Mouse (Mus musculus) splenic B cell, adult 2 months (primary cell): ENCODE measurements around the gene Lrrc4.

Experiments
- DNase-seq: peaks from one replicate; pipeline ENCODE4 v3.0.0-alpha.2; 2011; ENCODE audit warnings: low read depth, low spot score
- H3K27me3 ChIP-seq: 2 replicates; pipeline ENCODE4 v1.6.1; 2012; ENCODE audit warnings: mild to moderate bottlenecking, low read length, moderate library complexity, mixed read lengths; ENCODE audit not compliant: control insufficient read depth, poor library complexity, insufficient read depth, severe bottlenecking
- H3K36me3 ChIP-seq: 2 replicates; pipeline ENCODE4 v1.6.1; 2012; ENCODE audit warnings: mild to moderate bottlenecking, low read length, moderate library complexity, mixed read lengths; ENCODE audit not compliant: control insufficient read depth, poor library complexity, insufficient read depth, severe bottlenecking

The Lrrc4 gene

GRCm38 (mm10) chr6:28724776-28725175 is 106.8 kb downstream of the Lrrc4 start:
- H3K36me3 ChIP-seq = no peaks in the 10 kb centered on the region
- H3K27me3 ChIP-seq = no peaks in the 10 kb centered on the region
- DNase-seq = no peak

GRCm38 (mm10) chr6:28723059-28723458 is 108.5 kb downstream of the Lrrc4 start:
- no peaks in the 10 kb centered on the region for H3K27me3 ChIP-seq
- no peaks in the 10 kb centered on the region for H3K36me3 ChIP-seq
- DNase-seq = peak; percentile 4

GRCm38 (mm10) chr6:28720391-28721171 is 111.0 kb downstream of the Lrrc4 start:
- Histone ChIP-seq H3K36me3 (no peaks in the 10 kb centered on the region), H3K27me3 (no peaks in the 10 kb centered on the region)
- DNase-seq = no peak

GRCm38 (mm10) chr6:28717845-28718237 is 113.7 kb downstream of the Lrrc4 start:
- no peak for DNase-seq
- no peaks in the 10 kb centered on the region for H3K27me3 ChIP-seq
- H3K36me3 ChIP-seq = no peaks in the 10 kb centered on the region

- Histone ChIP-seq H3K36me3 (no peaks in the 10 kb centered on the region), H3K27me3 (no peaks in the 10 kb centered on the region)
- DNase-seq = no peak
These were observed 114.2 kb downstream of the Lrrc4 start for GRCm38 (mm10) chr6:28717203-28717844.

GRCm38 (mm10) chr6:28710035-28710434 is 121.5 kb downstream of the Lrrc4 start:
- DNase-seq = no peak
- Histone ChIP-seq H3K36me3 (0 out of 2 replicates have a peak, but pooled peaks cover 1% of the 10 kb centered on the region), H3K27me3 (no peaks in the 10 kb centered on the region)

- DNase-seq = no peak
- Histone ChIP-seq H3K27me3 (no peaks in the 10 kb centered on the region), H3K36me3 (0 out of 2 replicates have a peak, but pooled peaks cover 1% of the 10 kb centered on the region)
These were observed 124.5 kb downstream of the Lrrc4 start for GRCm38 (mm10) chr6:28706976-28707592.

GRCm38 (mm10) chr6:28706108-28706975 is 125.2 kb downstream of the Lrrc4 start:
- no peaks in the 10 kb centered on the region for H3K27me3 ChIP-seq
- 0 out of 2 replicates have a peak, but pooled peaks cover 1% of the 10 kb centered on the region for H3K36me3 ChIP-seq
- no peak for DNase-seq

- DNase-seq = no peak
- Histone ChIP-seq H3K27me3 (no peaks in the 10 kb centered on the region), H3K36me3 (0 out of 2 replicates have a peak, but pooled peaks cover 1% of the 10 kb centered on the region)
These were observed 126.0 kb downstream of the Lrrc4 start for GRCm38 (mm10) chr6:28705384-28706107.

- Histone ChIP-seq H3K36me3 (0 out of 2 replicates have a peak, but pooled peaks cover 1% of the 10 kb centered on the region), H3K27me3 (no peaks in the 10 kb centered on the region)
- no peak for DNase-seq
These were observed 126.9 kb downstream of the Lrrc4 start for GRCm38 (mm10) chr6:28704612-28705011.

GRCm38 (mm10) chr6:28697214-28697613 is 134.3 kb downstream of the Lrrc4 start:
- no peak for DNase-seq
- H3K27me3 ChIP-seq = no peaks in the 10 kb centered on the region
- no peaks in the 10 kb centered on the region for H3K36me3 ChIP-seq

- Histone ChIP-seq H3K36me3 (no peaks in the 10 kb centered on the region), H3K27me3 (no peaks in the 10 kb centered on the region)
- DNase-seq = no peak
These were observed 138.9 kb downstream of the Lrrc4 start for GRCm38 (mm10) chr6:28692659-28693058.

- Histone ChIP-seq H3K36me3 (no peaks in the 10 kb centered on the region), H3K27me3 (no peaks in the 10 kb centered on the region)
- DNase-seq = no peak
These were observed 143.8 kb downstream of the Lrrc4 start for GRCm38 (mm10) chr6:28687776-28688175.

- no peak for DNase-seq
- no peaks in the 10 kb centered on the region for H3K27me3 ChIP-seq
- H3K36me3 ChIP-seq = no peaks in the 10 kb centered on the region
These were observed 145.8 kb downstream of the Lrrc4 start for GRCm38 (mm10) chr6:28685745-28686144.
